Mouse (Mus musculus) heart, adult 18-20 months (tissue): Measurements from ENCODE around the gene Ppip5k1. TPM values are rescaled to one million over a fixed set of nuclear protein-coding genes. Genes with fewer than 3 reads are reported as not detected.
"Not testable (repeated sequence)": the region's sequence is repeated elsewhere in the genome, so short reads cannot be mapped to it uniquely, and the experiment has no call there.

ENCODE experiments used
- DNase-seq, 2 experiments: peaks; one replicate each; pipeline ENCODE4 v3.0.0; 2021 to 2022; ENCODE audit warnings: mixed read lengths in 1 of 2
- long read RNA-seq, 2 experiments: library from polyadenylated mRNA; stranded (forward); transcript quantifications; one replicate each; pipeline ENCODE4 v2.0.0; 2021
- total RNA-seq, 2 experiments: library from RNA; stranded (reverse); gene quantifications; 2 replicates each; pipeline ENCODE4 v1.2.3; 2021

Ppip5k1 gene
- total RNA-seq = 10 to 100 TPM; 87.5 to 93.6 TPM
- long read RNA-seq, experiment 1, full-length matches to known transcripts = 1 of 18 reads
- long read RNA-seq, experiment 1, partial matches to known transcripts = 7 of 18 reads
- long read RNA-seq, experiment 1, other reads (novel, unspliced or antisense) = 10 of 18 reads
- long read RNA-seq, experiment 2, partial matches to known transcripts = 4 of 8 reads
- long read RNA-seq, experiment 2, other reads (novel, unspliced or antisense) = 3 of 8 reads

GRCm38 (mm10) chr2:121354820-121355592 lies at the start of gene Ppip5k1:
Gene Ppip5k1, minus strand, starts transcription at chr2:121355396.
- peak; percentile 96 to 98 for DNase-seq

GRCm38 (mm10) chr2:121403296-121403695 lies 48.1 kb upstream of the Ppip5k1 start:
- no peak for DNase-seq

DNA sequence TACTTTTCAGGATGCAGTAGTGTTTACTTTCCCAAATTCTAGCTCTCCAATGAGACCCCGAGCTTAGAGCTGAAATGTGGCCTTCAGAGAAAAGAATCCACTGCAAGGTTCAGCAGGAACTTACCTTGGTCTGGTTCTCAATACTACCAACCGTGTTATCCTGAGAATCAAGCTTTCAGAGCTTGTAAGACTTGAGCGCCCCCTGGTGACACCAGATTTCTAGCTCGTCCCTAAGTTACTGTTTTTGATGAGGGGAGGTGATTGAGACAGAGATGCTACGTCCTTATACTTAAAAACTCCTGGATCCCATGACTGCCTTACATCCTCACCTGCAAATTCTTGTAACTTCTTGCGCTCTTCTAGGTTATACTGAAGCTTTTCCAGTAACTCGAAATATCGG lies 41.4 kb upstream of the Ppip5k1 start:
- peak; percentile 47 to 91 for DNase-seq

GRCm38 (mm10) chr2:121386961-121387575 lies 31.9 kb upstream of the Ppip5k1 start, which contains the start of gene Strc:
Gene Strc, minus strand, starts transcription at chr2:121387168.
- DNase-seq = not testable (repeated sequence)

- DNase-seq = no peak
These were observed 19.6 kb upstream of the Ppip5k1 start for GRCm38 (mm10) chr2:121374766-121375165.

GRCm38 (mm10) chr2:121372266-121372665 lies 17.1 kb upstream of the Ppip5k1 start:
- no peak for DNase-seq

GRCm38 (mm10) chr2:121370921-121371320 lies 15.7 kb upstream of the Ppip5k1 start:
- no peak for DNase-seq

DNA sequence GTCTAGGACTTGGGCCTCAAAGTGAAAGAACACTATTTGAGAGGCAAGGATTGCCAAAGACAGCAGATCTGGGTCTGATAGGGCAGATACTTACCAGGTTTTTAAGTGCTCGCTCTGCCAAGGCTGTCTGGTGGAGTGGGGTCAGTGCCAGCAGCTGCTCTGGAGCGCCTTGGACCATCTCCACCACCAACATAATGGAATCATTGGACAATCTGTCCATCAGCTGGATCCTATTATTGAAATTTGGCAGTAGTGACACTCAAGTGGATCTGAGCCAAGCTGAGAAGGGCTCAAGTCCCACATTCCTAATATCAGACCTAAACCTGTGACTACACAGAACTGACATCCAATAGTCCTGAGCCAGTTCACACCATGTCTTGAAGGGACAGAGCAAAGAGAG lies 13.6 kb upstream of the Ppip5k1 start:
- DNase-seq = no peak

DNA sequence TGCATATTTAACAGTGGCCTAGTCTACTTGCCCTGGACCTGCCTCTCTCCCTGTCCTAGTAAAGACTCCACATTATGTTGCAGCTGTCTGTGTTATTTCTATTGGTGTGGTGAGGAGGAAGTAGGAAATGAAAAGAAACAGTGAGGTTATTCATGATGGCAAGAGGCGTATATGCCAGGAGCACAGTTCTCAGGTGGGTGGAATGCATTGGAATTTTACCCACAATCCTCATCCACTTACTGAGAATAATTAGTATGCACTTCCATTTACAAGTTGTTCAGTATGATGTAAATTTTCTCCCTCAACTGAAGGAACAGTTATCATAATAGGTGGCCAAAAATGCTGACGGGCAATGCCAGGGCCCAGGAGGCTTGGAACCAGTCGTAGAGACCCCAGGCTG lies 8.5 kb upstream of the Ppip5k1 start:
- DNase-seq = no peak

DNA sequence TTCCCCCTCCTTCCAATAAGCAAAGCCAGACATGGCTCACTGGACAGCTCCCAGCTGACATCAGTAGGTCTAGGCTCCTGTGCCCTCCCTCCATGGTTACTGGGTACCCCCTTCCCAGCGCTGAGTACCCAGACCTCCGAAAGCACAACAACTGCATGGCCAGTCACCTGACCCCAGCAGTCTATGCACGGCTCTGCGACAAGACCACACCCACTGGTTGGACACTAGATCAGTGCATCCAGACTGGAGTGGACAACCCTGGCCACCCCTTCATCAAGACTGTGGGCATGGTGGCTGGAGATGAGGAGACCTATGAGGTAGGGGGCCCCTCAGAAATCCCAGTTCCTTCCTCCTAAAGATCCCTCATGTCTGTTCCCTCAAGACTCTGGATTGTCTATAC lies 4.3 kb upstream of the Ppip5k1 start:
- DNase-seq = no peak

DNA sequence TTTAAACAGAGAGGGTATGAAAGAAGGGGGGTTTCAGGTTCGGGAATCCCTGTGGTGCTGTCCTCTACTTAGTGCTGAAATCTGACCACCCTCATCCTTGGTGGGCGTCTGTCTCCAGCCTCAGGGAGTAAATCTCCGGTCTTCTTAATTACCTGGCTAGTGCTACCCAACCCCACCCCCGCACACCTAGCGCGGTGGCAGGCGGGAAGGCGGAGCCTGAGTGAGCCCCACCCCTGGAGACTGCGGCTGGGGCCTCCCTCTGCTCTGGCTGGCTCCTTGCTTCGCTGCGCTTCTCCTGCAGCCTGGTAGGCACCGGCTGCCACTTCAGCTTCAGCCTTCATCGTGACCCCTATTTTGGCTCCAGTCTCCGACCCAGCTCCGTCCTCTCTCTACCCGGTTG lies 3.2 kb upstream of the Ppip5k1 start:
- peak in 1 of 2 experiments; percentile 15 for DNase-seq

DNA sequence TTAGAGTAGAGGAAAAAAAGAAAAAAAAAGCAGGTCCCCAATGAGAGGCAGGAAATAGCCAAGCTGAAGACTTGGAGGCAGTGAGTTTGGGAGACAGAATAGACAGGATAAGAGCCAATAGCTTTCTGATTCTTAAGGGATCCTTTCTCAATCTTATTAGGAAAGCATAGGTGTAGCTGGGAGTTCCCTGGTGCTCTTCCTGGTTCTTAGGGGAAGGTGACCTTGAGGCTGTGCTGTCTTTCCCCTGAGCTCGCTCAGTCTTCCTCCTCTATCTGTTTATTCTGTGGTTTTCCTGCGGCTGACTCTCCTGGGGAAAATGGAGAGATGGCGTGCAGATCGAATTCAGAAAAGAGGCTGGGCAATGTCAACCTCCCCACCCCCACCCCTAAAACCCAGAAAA lies 2.8 kb upstream of the Ppip5k1 start:
- DNase-seq = no peak

DNA sequence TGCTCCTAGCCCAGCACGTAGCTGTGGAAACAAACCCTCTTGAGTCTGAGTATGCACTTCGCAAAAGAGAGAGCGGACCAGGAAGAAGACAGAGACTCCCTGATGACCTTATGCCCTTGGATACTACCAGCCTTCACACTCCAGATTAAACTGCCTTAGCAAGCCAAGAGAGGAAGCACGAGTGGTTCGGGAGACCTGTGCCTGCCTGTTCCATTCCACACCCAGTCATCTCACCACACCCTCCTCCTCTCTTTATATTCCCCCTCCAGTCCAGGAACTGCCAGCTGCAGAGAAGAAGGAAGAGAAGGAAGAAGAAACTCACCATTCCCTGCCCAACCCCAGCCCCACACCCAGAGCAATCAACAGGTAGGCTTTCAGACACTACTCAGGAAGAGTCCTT lies 2.3 kb upstream of the Ppip5k1 start, which contains the start of gene Ckmt1:
Gene Ckmt1 (plus strand): TSS at position 221 of the 400 bp plus-strand sequence.
- no peak for DNase-seq

DNA sequence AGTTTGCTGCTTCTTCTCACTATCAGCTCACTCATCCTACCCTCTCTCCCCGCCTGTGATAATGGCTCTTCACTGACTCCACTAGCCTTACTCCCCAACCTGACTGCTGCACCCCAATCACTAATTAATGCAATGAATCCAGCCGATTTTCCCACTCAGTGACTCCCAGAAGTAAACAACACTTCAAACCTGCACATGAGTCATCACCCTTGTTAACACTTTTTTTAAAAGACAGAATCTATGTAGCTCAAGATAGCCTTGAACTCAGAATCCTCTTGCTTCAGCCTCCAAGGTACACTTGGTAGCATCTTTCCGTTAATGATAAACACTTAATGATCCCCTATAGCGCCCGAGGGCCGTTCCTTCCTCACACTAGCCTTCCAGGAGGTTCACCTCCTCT lies 818 bp downstream of the Ppip5k1 start:
- DNase-seq = peak in 1 of 2 experiments; percentile 29

DNA sequence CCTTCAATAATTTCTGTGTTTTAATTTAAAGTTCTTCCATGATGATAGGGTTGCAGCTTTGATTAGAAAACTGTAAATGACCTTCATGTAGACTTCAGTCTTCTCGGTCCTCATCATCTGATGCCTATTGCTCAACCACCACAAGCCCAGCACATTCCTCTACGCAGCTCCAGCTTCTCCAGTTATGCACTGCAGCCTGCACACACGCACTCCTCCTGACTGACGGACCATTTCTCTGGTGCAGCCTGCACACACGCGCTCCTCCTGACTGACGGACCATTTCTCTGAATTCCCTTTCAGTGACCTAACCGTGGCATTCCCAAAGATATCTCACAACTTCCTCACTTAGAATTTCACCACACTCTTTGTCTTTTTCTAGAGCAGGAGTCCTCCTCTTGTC lies 2.0 kb downstream of the Ppip5k1 start:
- DNase-seq = peak; percentile 27 to 33

GRCm38 (mm10) chr2:121339057-121339456 lies 16.1 kb downstream of the Ppip5k1 start:
- DNase-seq = no peak

- no peak for DNase-seq
These were observed 25.7 kb downstream of the Ppip5k1 start for GRCm38 (mm10) chr2:121329492-121329891.

DNA sequence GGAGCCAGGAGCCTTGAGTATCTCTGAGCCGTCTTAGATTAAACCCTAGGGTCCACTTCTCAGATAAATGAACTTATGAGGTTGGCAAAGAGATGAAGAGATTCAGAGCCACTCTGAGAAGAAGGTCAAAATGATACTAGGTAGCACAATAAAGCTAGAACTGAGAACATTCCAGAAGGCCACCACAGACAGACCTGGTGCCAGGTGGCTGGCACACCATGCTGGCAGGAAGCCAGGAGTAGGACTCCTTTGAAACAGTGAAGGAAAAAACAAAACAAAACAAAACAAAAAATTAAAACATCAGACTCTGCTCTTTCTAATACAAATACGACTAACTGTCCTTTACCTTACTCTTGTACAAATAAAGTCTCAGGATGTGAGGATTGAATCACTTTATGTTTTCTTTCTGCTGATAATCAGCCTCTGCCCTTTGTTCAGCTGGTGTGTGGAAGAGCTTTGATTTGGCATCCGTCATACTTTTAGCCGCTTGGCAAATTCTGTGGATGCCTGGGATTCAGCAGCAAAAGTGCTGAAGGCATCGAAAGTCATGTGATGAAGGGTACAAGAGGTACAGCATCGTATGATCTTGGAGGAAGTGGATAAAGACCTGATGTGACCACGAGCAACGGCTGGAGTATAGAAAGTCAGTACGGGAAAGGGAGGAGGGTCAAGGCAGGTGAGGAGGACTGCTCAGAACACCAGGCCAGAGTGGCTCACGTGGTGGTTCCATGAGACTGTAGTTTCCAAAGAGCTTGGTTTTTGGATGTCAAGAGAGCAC lies 31.3 kb downstream of the Ppip5k1 start:
- DNase-seq = no peak

- no peak for DNase-seq
These were observed 32.2 kb downstream of the Ppip5k1 start for GRCm38 (mm10) chr2:121323041-121323440.

- no peak for DNase-seq
These were observed 38.9 kb downstream of the Ppip5k1 start for GRCm38 (mm10) chr2:121316278-121316677.

DNA sequence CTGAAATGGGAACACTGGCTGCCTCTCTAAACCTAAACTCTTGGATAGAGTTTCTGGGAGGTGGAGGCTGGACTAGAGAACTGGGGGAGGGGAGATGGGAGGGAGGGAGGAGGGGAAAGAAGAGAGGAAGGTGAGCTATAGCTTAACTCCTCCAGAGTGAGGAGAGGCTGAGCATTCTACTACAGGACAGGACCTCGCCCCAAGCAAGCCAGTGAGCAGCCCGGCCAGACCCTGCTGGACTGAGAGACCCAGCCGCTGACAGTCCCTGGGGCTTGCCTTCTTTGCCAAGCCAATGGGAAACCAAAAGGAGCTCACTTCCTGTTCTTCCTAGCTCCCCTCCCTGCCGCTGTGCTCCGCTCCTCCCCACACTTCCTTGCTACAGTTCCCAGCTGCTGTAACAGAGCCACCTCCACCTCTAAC lies 46.2 kb downstream of the Ppip5k1 start:
- peak; percentile 73 to 82 for DNase-seq

- no peak for DNase-seq
These were observed 55.2 kb downstream of the Ppip5k1 start for GRCm38 (mm10) chr2:121300036-121300435.
